Mouse (Mus musculus) NIH3T3 (cell line): ENCODE measurements around the gene Ttyh2.

Experiments used
- DNase-seq: peaks from one replicate; pipeline ENCODE4 v3.0.0-alpha.2; 2012; ENCODE audit warnings: low read depth

Gene Ttyh2

GRCm38 (mm10) chr11:114675341-114675825 is at the start of gene Ttyh2:
TSS of gene Ttyh2 (plus strand) at chr11:114675431.
- peak; percentile 97 for DNase-seq

GRCm38 (mm10) chr11:114626071-114626690 is 49.0 kb upstream of the Ttyh2 start:
- no peak for DNase-seq

- DNase-seq = no peak
Observed at GRCm38 (mm10) chr11:114627036-114627435, 48.2 kb upstream of the Ttyh2 start.

GRCm38 (mm10) chr11:114628032-114628431 is 47.2 kb upstream of the Ttyh2 start:
- DNase-seq = peak; percentile 46

GRCm38 (mm10) chr11:114630044-114630443 is 45.2 kb upstream of the Ttyh2 start:
- no peak for DNase-seq

- DNase-seq = no peak
Observed at GRCm38 (mm10) chr11:114632266-114632665, 43.0 kb upstream of the Ttyh2 start.

GRCm38 (mm10) chr11:114636292-114636691 is 38.9 kb upstream of the Ttyh2 start:
- DNase-seq = peak; percentile 90

GRCm38 (mm10) chr11:114636727-114637505 is 38.3 kb upstream of the Ttyh2 start:
- peak; percentile 65 for DNase-seq

GRCm38 (mm10) chr11:114638647-114639290 is 36.5 kb upstream of the Ttyh2 start:
- DNase-seq = no peak

- no peak for DNase-seq
Observed at GRCm38 (mm10) chr11:114639681-114640103, 35.5 kb upstream of the Ttyh2 start.

- DNase-seq = no peak
Observed at GRCm38 (mm10) chr11:114640658-114641057, 34.6 kb upstream of the Ttyh2 start.

GRCm38 (mm10) chr11:114641136-114641535 is 34.1 kb upstream of the Ttyh2 start:
- no peak for DNase-seq

- DNase-seq = no peak
Observed at GRCm38 (mm10) chr11:114642184-114642583, 33.0 kb upstream of the Ttyh2 start.

GRCm38 (mm10) chr11:114642926-114643325 is 32.3 kb upstream of the Ttyh2 start:
- peak; percentile 76 for DNase-seq

GRCm38 (mm10) chr11:114644122-114644521 is 31.1 kb upstream of the Ttyh2 start:
- no peak for DNase-seq

GRCm38 (mm10) chr11:114649510-114649909 is 25.7 kb upstream of the Ttyh2 start:
- DNase-seq = no peak

- DNase-seq = no peak
Observed at GRCm38 (mm10) chr11:114652531-114652930, 22.7 kb upstream of the Ttyh2 start.

GRCm38 (mm10) chr11:114653664-114654063 is 21.6 kb upstream of the Ttyh2 start:
- DNase-seq = no peak

- DNase-seq = peak; percentile 54
Observed at GRCm38 (mm10) chr11:114654552-114654951, 20.7 kb upstream of the Ttyh2 start.

- DNase-seq = no peak
Observed at GRCm38 (mm10) chr11:114655350-114656008, 19.8 kb upstream of the Ttyh2 start.

GRCm38 (mm10) chr11:114656994-114657644 is 18.1 kb upstream of the Ttyh2 start:
- DNase-seq = no peak

GRCm38 (mm10) chr11:114657737-114658136 is 17.5 kb upstream of the Ttyh2 start:
- DNase-seq = peak; percentile 72
